In the genomic region with DNA sequence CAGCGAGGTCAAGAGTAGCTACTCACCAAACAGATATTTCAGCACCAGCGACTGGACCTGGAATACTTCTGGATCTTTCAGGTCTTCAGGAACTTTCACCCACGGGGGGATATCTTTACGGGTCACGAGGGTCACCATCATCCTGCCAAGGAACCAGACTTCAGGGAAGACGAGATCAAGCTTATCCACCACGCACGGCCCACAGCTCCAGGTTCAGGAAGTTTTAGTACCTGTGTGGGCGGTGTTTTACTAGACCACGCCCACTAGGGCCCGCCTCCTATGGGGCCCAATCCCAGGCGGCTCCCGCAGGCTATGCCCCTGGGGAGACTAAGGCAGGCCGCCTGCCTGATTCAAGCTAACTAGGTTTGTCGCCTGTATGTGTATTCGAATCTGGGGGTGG, we compare ENCODE assay signal across 12 mouse cellular contexts. TPM values are rescaled to one million over a fixed set of nuclear protein-coding genes. Genes with fewer than 3 reads are reported as not detected.
"Had no signal": no experiment of that assay in that cellular context is flagged by ENCODE, and none has a peak within 500 bp of the region (broad histone marks: within the 10 kb centered on the region; RNA-seq: fewer than 3 reads in every experiment).

Dppa5a (minus strand) TSS at position 219 of the 400 bp plus-strand sequence.

RNA-seq across cellular contexts. Expression of gene Dppa5a, which starts in this region (rescaled TPM):
- polyA plus RNA-seq: heart, adult 2 months; heart, embryonic 12.5 days; heart, embryonic 14.5 days; heart, embryonic 16.5 days; inflammation-experienced regulatory T-cells, adult 6 months; intestine, embryonic 15.5 days; intestine, postnatal 0 days; kidney, embryonic 14.5 days; limb, embryonic 10.5 days; liver, embryonic 11.5 days; liver, embryonic 13.5 days; liver, embryonic 15.5 days had no signal
